Mouse (Mus musculus) brain, embryonic 14.5 days (tissue): ENCODE data around the gene Gdf1.

Experiments
- CTCF ChIP-seq: fragments of 200-500 bp; IDR thresholded peaks from 2 replicates; pipeline ENCODE4 v1.5.1; 2012; ENCODE audit warnings: inconsistent platforms, mild to moderate bottlenecking, moderate library complexity, borderline replicate concordance; ENCODE audit not compliant: insufficient read depth, insufficient read length; ENCODE audit errors: extremely low read depth
- POLR2A ChIP-seq: fragments of 200-500 bp; IDR thresholded peaks from 2 replicates; pipeline ENCODE4 v1.6.1; 2012; ENCODE audit warnings: mild to moderate bottlenecking, inconsistent platforms, borderline replicate concordance; ENCODE audit not compliant: poor library complexity, insufficient read depth, insufficient read length, severe bottlenecking; ENCODE audit errors: extremely low read depth

GRCm38 (mm10) chr8:70317872-70318271 lies 11.7 kb upstream of the Gdf1 start:
- TF ChIP-seq CTCF (no peak), POLR2A (no peak)
